Mouse (Mus musculus) midbrain, embryonic 14.5 days (tissue): Measurements from ENCODE around the gene Kansl1l. TPM values are rescaled to one million over a fixed set of nuclear protein-coding genes. Genes with fewer than 3 reads are reported as not detected.
A peak's percentile ranks its signal among the peaks of the same experiment; 100 is the strongest.

Source experiments
- ATAC-seq: fragments of 200-750 bp; cut with Nextera tagmentation; 2 replicates; pipeline ENCODE4 v1.8.0; 2017; ENCODE audit warnings: moderate number of reproducible peaks, moderate library complexity; ENCODE audit not compliant: low FRiP score, low TSS enrichment
- DNase-seq: peaks from one replicate; pipeline ENCODE4 v3.0.0-alpha.2; 2015
- H3K27ac ChIP-seq: fragments of 300-500 bp; sonication (generic); replicated peaks from 2 replicates; pipeline ENCODE4 v1.5.1; 2014; ENCODE audit warnings: mild to moderate bottlenecking, low read depth, low read length, moderate library complexity
- H3K27me3 ChIP-seq: fragments of 300-500 bp; sonication (generic); 2 replicates; pipeline ENCODE4 v1.6.1; 2014; ENCODE audit warnings: low read length, control low read depth, mixed read lengths; ENCODE audit not compliant: control insufficient read depth, insufficient read depth
- H3K36me3 ChIP-seq: fragments of 300-500 bp; sonication (generic); 2 replicates; pipeline ENCODE4 v1.6.1; 2014; ENCODE audit warnings: low read length, control low read depth; ENCODE audit not compliant: control insufficient read depth, insufficient read depth
- H3K4me1 ChIP-seq: fragments of 300-500 bp; sonication (generic); 2 replicates; pipeline ENCODE4 v1.6.1; 2014; ENCODE audit warnings: mild to moderate bottlenecking, antibody characterized with exemption, low read length, control low read depth; ENCODE audit not compliant: control insufficient read depth, insufficient read depth
- H3K4me2 ChIP-seq: fragments of 300-500 bp; sonication (generic); 2 replicates; pipeline ENCODE4 v1.6.1; 2014; ENCODE audit warnings: mild to moderate bottlenecking, low read length, moderate library complexity
- H3K4me3 ChIP-seq: fragments of 300-500 bp; sonication (generic); replicated peaks from 2 replicates; pipeline ENCODE4 v1.5.1; 2014; ENCODE audit warnings: low read depth, low read length
- H3K9ac ChIP-seq: fragments of 300-500 bp; sonication (generic); replicated peaks from 2 replicates; pipeline ENCODE4 v1.6.1; 2014; ENCODE audit warnings: mild to moderate bottlenecking, low read length, moderate library complexity
- H3K9me3 ChIP-seq: fragments of 300-500 bp; sonication (generic); 2 replicates; pipeline ENCODE4 v1.6.1; 2016; ENCODE audit warnings: low read length, control low read depth, mixed read lengths; ENCODE audit not compliant: control insufficient read depth
- whole genome bisulfite sequencing: fragments of 180-500 bp; shearing (Covaris S2); extraction: QIAGEN DNeasy Blood & Tissue Kit; methylation state at CpG from one replicate; pipeline ENCODE4 v1.1.7; 2014; 5-methylcytosine and 5-hydroxymethylcytosine counted together
- polyA plus RNA-seq: library from polyadenylated mRNA; unstranded; fragments of >200 nt; fragmentation: Nextera tagmentation; extraction: Ambion mirVana; gene quantifications from 2 replicates; pipeline ENCODE4 v1.2.1, GENCODE M21; 2014

Kansl1l gene
- polyA plus RNA-seq, 1 experiment from 2014 or later = 13.9 TPM

GRCm38 (mm10) chr1:66768764-66769163, 48.6 kb downstream of the Kansl1l start:
- Histone ChIP-seq H3K9ac (no peak overlapping the region), H3K4me3 (no peak overlapping the region), H3K27me3 (no peaks in the 10 kb centered on the region), H3K4me2 (no peak overlapping the region), H3K27ac (no peak overlapping the region), H3K4me1 (no peaks in the 10 kb centered on the region), H3K9me3 (no peaks in the 10 kb centered on the region), H3K36me3 (peaks cover 15% of the 10 kb centered on the region; the same call in 1 of the 2 replicates)
- WGBS = 86% methylated on average over 1 of the region's 1 CpGs
- DNase-seq (no peak), ATAC-seq (no peak)

GRCm38 (mm10) chr1:66730581-66730980, 86.8 kb downstream of the Kansl1l start:
- no peak overlapping the region for H3K9ac ChIP-seq
- H3K27me3 ChIP-seq = no peaks in the 10 kb centered on the region
- WGBS = 89% methylated on average over 1 of the region's 1 CpGs
- no peaks in the 10 kb centered on the region for H3K4me1 ChIP-seq
- H3K4me2 ChIP-seq = no peak overlapping the region
- H3K36me3 ChIP-seq = peaks cover 32% of the 10 kb centered on the region
- ATAC-seq (no peak), DNase-seq (no peak)
- no peak overlapping the region for H3K4me3 ChIP-seq
- H3K9me3 ChIP-seq = no peaks in the 10 kb centered on the region
- no peak overlapping the region for H3K27ac ChIP-seq

- H3K4me2 ChIP-seq = no peak overlapping the region
- no peak overlapping the region for H3K4me3 ChIP-seq
- no peaks in the 10 kb centered on the region for H3K9me3 ChIP-seq
- no peaks in the 10 kb centered on the region for H3K4me1 ChIP-seq
- no peaks in the 10 kb centered on the region for H3K27me3 ChIP-seq
- H3K9ac ChIP-seq = no peak overlapping the region
- no peak overlapping the region for H3K27ac ChIP-seq
- no peak for DNase-seq
- WGBS = 99% methylated on average over 3 of the region's 3 CpGs
- H3K36me3 ChIP-seq = peaks cover 38% of the 10 kb centered on the region
- no peak for ATAC-seq
Observed at GRCm38 (mm10) chr1:66712859-66713258, 104.5 kb downstream of the Kansl1l start.

- ATAC-seq = no peak
- no peak overlapping the region for H3K9ac ChIP-seq
- peaks cover 11% of the 10 kb centered on the region for H3K4me1 ChIP-seq
- H3K4me3 ChIP-seq = no peak overlapping the region
- no peaks in the 10 kb centered on the region for H3K9me3 ChIP-seq
- WGBS = 68% methylated on average over 6 of the region's 6 CpGs
- DNase-seq = no peak
- H3K27me3 ChIP-seq = no peaks in the 10 kb centered on the region
- H3K4me2 ChIP-seq = no peak overlapping the region
- H3K27ac ChIP-seq = no peak overlapping the region
- peaks cover 20% of the 10 kb centered on the region for H3K36me3 ChIP-seq
Observed at GRCm38 (mm10) chr1:66704523-66704922, 112.8 kb downstream of the Kansl1l start.

GRCm38 (mm10) chr1:66702623-66703345, 114.6 kb downstream of the Kansl1l start:
- 91% methylated on average over 4 of the region's 4 CpGs for WGBS
- no peak for DNase-seq
- Histone ChIP-seq H3K27me3 (no peaks in the 10 kb centered on the region), H3K4me3 (no peak overlapping the region), H3K9ac (no peak overlapping the region), H3K9me3 (no peaks in the 10 kb centered on the region), H3K4me1 (peaks cover 11% of the 10 kb centered on the region), H3K27ac (no peak overlapping the region), H3K36me3 (peaks cover 14% of the 10 kb centered on the region; the same call in 1 of the 2 replicates), H3K4me2 (no peak overlapping the region)
- ATAC-seq = no peak

- Histone ChIP-seq H3K27me3 (no peaks in the 10 kb centered on the region), H3K4me1 (peaks cover 11% of the 10 kb centered on the region), H3K4me2 (peak overlapping the region; percentile 73), H3K4me3 (peak overlapping the region; percentile 87), H3K9ac (peak overlapping the region; percentile 76), H3K9me3 (no peaks in the 10 kb centered on the region), H3K36me3 (0 out of 2 replicates have a peak, but pooled peaks cover 3% of the 10 kb centered on the region), H3K27ac (no peak overlapping the region)
- no peak for ATAC-seq
- WGBS = 40% methylated on average over 2 of the region's 2 CpGs
- no peak for DNase-seq
Observed at GRCm38 (mm10) chr1:66701576-66701940, 115.8 kb downstream of the Kansl1l start.

GRCm38 (mm10) chr1:66700693-66701575, 116.4 kb downstream of the Kansl1l start, which contains the start of gene Rpe:
Gene Rpe (plus strand): TSS chr1:66700831.
- peak within 1 kb of the TSS; percentile 76 for H3K9ac ChIP-seq
- under 1% methylated on average over 73 of the region's 73 CpGs for WGBS
- DNase-seq (peak; percentile 98), ATAC-seq (peak; percentile 100)
- H3K27me3 ChIP-seq = no peaks in the 10 kb centered on the region
- peak within 1 kb of the TSS; percentile 73 for H3K4me2 ChIP-seq
- H3K27ac ChIP-seq = peak within 1 kb of the TSS; percentile 80
- H3K4me1 ChIP-seq = peaks cover 11% of the 10 kb centered on the region
- no peaks in the 10 kb centered on the region for H3K36me3 ChIP-seq
- H3K4me3 ChIP-seq = peak within 1 kb of the TSS; percentile 87
- no peaks in the 10 kb centered on the region for H3K9me3 ChIP-seq

GRCm38 (mm10) chr1:66700149-66700692, 117.1 kb downstream of the Kansl1l start:
- H3K4me3 ChIP-seq = peak overlapping the region; percentile 87
- H3K4me2 ChIP-seq = peak overlapping the region; percentile 73
- H3K9me3 ChIP-seq = no peaks in the 10 kb centered on the region
- H3K4me1 ChIP-seq = peaks cover 11% of the 10 kb centered on the region
- DNase-seq = no peak
- 51% methylated on average over 5 of the region's 5 CpGs for WGBS
- H3K36me3 ChIP-seq = no peaks in the 10 kb centered on the region
- peak; percentile 43 for ATAC-seq
- H3K9ac ChIP-seq = no peak overlapping the region
- H3K27ac ChIP-seq = 0 out of 2 replicates have a peak overlapping the region, but pooled peaks have one; percentile 41
- no peaks in the 10 kb centered on the region for H3K27me3 ChIP-seq
